Mouse (Mus musculus) NIH3T3 (cell line): ENCODE measurements around the gene Gpr62.

Source experiments
- DNase-seq: peaks from one replicate; pipeline ENCODE4 v3.0.0-alpha.2; 2012; ENCODE audit warnings: low read depth

Gpr62 gene

DNA sequence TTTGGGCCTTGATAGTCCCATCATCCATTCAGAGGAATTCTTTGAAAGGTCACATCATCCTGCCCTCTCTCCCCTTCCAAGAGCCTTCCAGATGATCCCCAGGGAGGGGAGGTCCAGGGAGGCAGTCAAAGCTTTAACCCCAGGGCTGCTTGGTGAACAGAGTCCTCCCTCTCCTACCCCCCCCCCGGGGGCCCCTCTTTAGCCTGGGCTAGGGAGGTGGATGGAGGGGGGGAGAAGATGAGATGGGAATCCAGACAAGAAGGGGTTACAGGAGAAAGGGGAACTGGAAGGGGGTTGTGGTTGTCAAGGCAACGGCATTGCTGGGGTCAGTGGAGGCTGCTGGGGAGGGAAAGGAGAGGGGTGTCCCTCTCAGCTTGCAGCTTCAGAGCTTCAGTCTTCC lies 45.1 kb downstream of the Gpr62 start:
- DNase-seq, result no peak

DNA sequence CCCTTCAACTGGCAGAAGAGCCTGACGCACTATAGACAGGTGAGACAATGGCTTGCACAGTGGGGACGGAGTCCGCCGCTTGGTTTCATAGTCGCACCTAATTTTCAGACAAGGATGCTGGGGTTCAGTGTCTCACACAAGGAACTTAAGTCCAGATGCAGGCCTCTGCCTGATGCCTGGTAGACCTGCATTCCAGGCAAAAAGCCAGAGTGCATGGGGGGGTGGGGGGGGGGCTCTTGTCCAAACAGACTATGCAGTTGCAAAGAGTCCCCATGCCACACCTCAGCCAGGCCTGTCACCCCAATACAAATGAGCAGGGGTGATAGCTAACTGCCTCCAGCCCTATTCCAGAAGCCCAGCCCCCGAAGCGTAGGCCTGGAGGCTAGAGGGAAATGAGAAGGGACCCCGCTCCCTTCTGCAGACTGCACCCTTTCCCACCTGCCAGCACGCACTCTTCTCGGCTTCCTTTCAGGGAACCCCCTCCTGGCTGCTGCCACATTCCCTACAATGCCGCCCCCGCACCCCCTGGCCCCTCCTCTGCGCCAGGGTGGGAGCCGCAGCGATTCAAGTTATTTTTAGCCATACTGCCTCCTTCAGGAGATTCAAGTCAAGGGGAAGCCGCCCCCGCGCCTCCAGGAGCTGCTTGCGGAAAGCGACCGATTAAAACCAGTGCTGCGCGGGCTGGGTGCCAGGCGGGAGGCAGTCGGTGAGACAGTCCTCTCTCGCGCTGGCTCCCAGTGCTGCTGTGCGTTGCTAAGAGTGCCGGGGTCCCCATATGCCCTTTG lies 47.7 kb downstream of the Gpr62 start:
- DNase-seq, result peak; percentile 94

DNA sequence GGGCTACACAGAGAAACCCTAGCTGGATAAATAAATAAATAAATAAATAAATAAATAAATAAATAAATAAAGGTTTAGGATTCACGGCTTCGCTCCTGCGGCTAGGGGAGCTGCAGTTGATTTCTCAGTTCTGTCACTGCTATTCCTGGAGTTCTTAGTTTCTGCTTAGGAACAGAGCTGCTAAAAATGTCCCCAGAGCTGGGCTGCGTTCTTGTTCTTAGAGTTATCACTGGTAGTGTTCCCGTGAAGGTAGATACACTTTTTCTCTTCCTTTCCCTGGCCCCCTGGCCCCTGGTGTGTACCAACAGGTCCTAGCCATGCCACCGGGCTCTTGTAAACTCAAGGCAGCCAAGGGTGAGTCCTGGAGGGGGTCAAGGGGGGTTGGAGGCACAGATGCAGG lies 48.9 kb downstream of the Gpr62 start:
- DNase-seq, result no peak
